Mouse (Mus musculus): ENCODE measurements at regions not wholly inside any gene's neighbourhood (a gene's known extent, or its start where the extent isn't known, plus 50 kb on each side); places are given as distances from the start of the nearest gene placed in this dataset.

GRCm38 (mm10) chr1:90332531-90332930 lies 128.8 kb downstream of the Ackr3 start:
- no peak for TF ChIP-seq CTCF (conservative IDR thresholded peaks at IDR 0.05; ENCODE audit: insufficient read depth, insufficient read length, low read depth, low read length)
- no peak for TF ChIP-seq POLR2A (IDR thresholded peaks at IDR 0.05; ENCODE audit: low read depth, low read length)

Measured in kidney, adult 2 months (tissue).